Mouse (Mus musculus): Measurements from ENCODE around the gene Zc3h13. TPM values are rescaled to one million over a fixed set of nuclear protein-coding genes. Genes with fewer than 3 reads are reported as not detected.

Zc3h13 gene
- polyA plus RNA-seq, 1 experiment from 2014 or later: 19.7 TPM

DNA sequence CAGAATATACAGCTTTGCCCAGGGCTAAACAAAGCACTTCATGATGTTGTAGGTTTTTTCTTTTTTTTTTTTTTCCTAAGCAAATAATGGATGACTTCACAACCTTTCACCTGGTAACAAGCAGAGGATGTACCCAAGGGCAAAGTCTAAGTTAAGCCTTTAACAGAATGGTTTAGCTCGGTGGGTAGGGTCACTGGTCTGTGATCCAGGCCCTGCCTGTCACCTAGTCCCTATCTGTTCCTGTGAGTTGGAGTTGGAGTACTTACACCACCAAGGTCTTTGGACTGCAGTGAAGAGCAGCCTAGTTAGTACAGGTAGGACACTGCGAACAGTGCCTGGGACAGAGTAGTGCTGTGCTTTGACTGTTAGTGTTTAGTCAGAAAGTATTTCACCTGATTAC lies 53.7 kb downstream of the Zc3h13 start:
- Histone ChIP-seq H3K9ac (replicated peaks) (no peak overlapping the region; the same call in 1 of the 2 replicates), H3K4me1 (ENCODE audit: insufficient read depth) (no peaks in the 10 kb centered on the region), H3K9me3 (ENCODE audit: low read length) (no peaks in the 10 kb centered on the region), H3K27ac (ENCODE audit: low read depth) (peak overlapping the region; percentile 81), H3K4me2 (ENCODE audit: low read depth, low read length) (no peak overlapping the region), H3K4me3 (ENCODE audit: low read depth, low read length) (no peak overlapping the region), H3K27me3 (ENCODE audit: insufficient read depth, low read length) (no peaks in the 10 kb centered on the region), H3K36me3 (replicated peaks; ENCODE audit: insufficient read depth, low read length) (peaks cover 34% of the 10 kb centered on the region)
- 63% methylated on average over 2 of the region's 2 CpGs for WGBS (ENCODE audit: insufficient replicate concordance)
- TF ChIP-seq EP300 (IDR thresholded peaks at IDR 0.05; ENCODE audit: low read depth) (peak; percentile 66; the same call in 1 of the 2 replicates), CTCF (IDR thresholded peaks at IDR 0.05; ENCODE audit: low read depth) (no peak)
- ATAC-seq (peak; percentile 99), DNase-seq (peak; percentile 29)

DNA sequence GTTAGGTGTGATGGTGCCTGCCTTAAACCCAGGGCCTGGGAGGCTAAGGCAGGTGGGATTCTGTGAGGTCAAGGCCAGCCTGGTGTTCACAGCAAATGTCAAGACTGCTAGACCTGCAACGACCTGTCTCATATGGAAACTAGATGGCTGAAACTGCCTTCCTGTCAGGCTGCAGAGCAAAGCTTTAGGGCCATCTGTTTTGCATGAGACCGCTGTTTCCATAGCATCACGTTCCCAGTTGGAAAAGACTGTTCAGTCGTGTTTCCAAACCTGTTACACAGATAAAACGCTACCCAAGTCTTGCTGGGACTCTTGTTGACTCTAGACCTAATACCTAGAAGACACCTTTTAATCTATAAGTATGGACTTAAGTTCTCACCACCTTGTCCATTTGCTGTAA lies 61.9 kb downstream of the Zc3h13 start:
- Histone ChIP-seq H3K4me3 (ENCODE audit: low read depth, low read length) (no peak overlapping the region), H3K4me2 (ENCODE audit: low read depth, low read length) (no peak overlapping the region), H3K9ac (replicated peaks) (no peak overlapping the region), H3K27ac (ENCODE audit: low read depth) (no peak overlapping the region), H3K9me3 (ENCODE audit: low read length) (no peaks in the 10 kb centered on the region), H3K27me3 (ENCODE audit: insufficient read depth, low read length) (no peaks in the 10 kb centered on the region), H3K4me1 (ENCODE audit: insufficient read depth) (no peaks in the 10 kb centered on the region), H3K36me3 (replicated peaks; ENCODE audit: insufficient read depth, low read length) (peaks cover 13% of the 10 kb centered on the region; the same call in 1 of the 2 replicates)
- no peak for TF ChIP-seq CTCF (IDR thresholded peaks at IDR 0.05; ENCODE audit: low read depth)
- no peak for TF ChIP-seq EP300 (IDR thresholded peaks at IDR 0.05; ENCODE audit: low read depth)
- ATAC-seq (no peak), DNase-seq (no peak)
- 84% methylated on average over 5 of the region's 5 CpGs for WGBS (ENCODE audit: insufficient replicate concordance)

DNA sequence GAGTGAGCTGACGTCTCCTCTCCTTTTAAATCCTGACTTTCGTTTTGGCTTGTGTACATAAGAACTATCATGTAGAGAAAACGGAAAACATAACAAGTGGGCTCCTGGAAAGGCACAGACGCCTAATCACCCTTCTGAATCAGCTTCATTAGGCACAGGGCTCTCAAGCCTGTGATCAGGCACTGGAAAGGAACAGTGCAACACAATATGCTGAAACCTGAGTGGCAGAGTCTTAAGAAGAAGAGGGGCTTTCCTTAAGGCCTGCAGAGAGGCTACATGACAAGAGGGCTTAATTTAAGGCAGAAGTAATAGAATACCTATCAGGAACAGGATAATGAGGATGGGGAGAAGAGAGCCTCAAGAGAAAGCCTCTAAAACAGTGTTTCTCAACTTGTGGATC lies 67.5 kb downstream of the Zc3h13 start:
- no peak overlapping the region for H3K27ac ChIP-seq (ENCODE audit: low read depth)
- DNase-seq: no peak
- H3K36me3 ChIP-seq (replicated peaks; ENCODE audit: insufficient read depth, low read length): no peaks in the 10 kb centered on the region
- WGBS (ENCODE audit: insufficient replicate concordance): 60% methylated on average over 4 of the region's 4 CpGs
- ATAC-seq: no peak
- H3K4me2 ChIP-seq (ENCODE audit: low read depth, low read length): no peak overlapping the region
- no peak overlapping the region for H3K4me3 ChIP-seq (ENCODE audit: low read depth, low read length)
- H3K4me1 ChIP-seq (ENCODE audit: insufficient read depth): no peaks in the 10 kb centered on the region
- H3K9ac ChIP-seq (replicated peaks): no peak overlapping the region
- H3K27me3 ChIP-seq (ENCODE audit: insufficient read depth, low read length): no peaks in the 10 kb centered on the region
- no peaks in the 10 kb centered on the region for H3K9me3 ChIP-seq (ENCODE audit: low read length)
- TF ChIP-seq CTCF (IDR thresholded peaks at IDR 0.05; ENCODE audit: low read depth) (no peak), EP300 (IDR thresholded peaks at IDR 0.05; ENCODE audit: low read depth) (no peak)

DNA sequence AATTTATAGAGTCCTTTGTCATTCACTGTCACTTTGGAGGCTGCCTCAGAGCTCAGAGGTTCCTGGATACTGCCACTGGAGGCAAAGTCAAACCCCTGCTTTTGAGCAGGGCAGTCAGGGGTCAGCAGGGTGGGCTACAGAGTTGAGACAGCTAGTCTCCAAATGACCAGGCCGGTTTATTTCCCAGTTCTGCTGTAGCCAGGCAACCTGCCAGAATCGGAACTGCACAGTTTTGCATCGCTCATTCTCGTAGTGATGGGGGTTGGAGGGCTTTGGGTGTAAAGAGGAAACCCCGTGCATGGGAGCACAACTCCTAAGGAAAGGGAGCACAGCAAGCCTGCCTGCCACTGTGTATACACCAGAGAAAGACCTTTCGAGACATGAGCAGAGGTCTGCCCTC lies 79.1 kb downstream of the Zc3h13 start:
- ATAC-seq (no peak), DNase-seq (no peak)
- TF ChIP-seq CTCF (IDR thresholded peaks at IDR 0.05; ENCODE audit: low read depth) (no peak), EP300 (IDR thresholded peaks at IDR 0.05; ENCODE audit: low read depth) (no peak)
- Histone ChIP-seq H3K9ac (replicated peaks) (no peak overlapping the region), H3K4me3 (ENCODE audit: low read depth, low read length) (no peak overlapping the region), H3K4me2 (ENCODE audit: low read depth, low read length) (no peak overlapping the region), H3K36me3 (replicated peaks; ENCODE audit: insufficient read depth, low read length) (no peaks in the 10 kb centered on the region), H3K27ac (ENCODE audit: low read depth) (no peak overlapping the region), H3K4me1 (ENCODE audit: insufficient read depth) (no peaks in the 10 kb centered on the region), H3K27me3 (ENCODE audit: insufficient read depth, low read length) (no peaks in the 10 kb centered on the region), H3K9me3 (ENCODE audit: low read length) (no peaks in the 10 kb centered on the region)
- 56% methylated on average over 6 of the region's 6 CpGs for WGBS (ENCODE audit: insufficient replicate concordance)

DNA sequence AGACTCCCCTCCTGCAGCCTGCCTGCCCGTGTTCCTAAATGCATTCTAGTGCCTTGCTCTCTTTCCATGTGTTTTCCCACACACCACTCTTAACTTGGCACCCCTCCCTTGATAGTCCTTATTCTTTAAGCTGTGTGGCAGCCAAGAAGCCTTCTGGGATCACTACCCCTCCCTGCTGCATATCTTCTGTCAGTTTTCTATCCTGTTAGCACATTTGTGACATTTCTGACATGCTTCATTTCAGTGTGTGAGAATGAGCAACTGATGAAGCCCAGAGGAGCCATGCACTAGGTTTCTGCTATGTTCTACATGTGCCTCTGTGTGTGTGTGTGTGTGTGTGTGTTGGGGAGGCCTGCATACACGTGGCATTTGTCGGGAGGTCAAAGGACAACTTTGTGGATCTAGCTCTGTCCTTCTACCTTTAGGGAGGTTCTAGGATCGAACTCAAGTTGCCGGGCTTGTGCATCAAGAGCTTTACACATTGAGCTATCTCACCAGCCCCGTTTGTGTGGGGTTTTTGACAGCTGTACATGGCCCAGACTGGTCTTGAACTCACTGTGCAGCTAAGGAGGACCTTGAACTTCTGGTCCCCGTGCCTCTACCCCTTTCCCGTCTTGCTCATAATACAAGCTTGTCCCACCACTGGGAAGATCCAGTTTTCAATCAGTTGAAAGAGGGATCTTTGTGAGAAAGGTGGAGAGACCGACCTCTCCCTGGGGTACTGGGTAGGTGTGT lies 81.3 kb downstream of the Zc3h13 start:
- no peaks in the 10 kb centered on the region for H3K36me3 ChIP-seq (replicated peaks; ENCODE audit: insufficient read depth, low read length)
- H3K9ac ChIP-seq (replicated peaks): no peak overlapping the region
- H3K4me3 ChIP-seq (ENCODE audit: low read depth, low read length): no peak overlapping the region
- H3K27ac ChIP-seq (ENCODE audit: low read depth): no peak overlapping the region
- H3K4me1 ChIP-seq (ENCODE audit: insufficient read depth): no peaks in the 10 kb centered on the region
- H3K9me3 ChIP-seq (ENCODE audit: low read length): no peaks in the 10 kb centered on the region
- TF ChIP-seq CTCF (IDR thresholded peaks at IDR 0.05; ENCODE audit: low read depth) (no peak), EP300 (IDR thresholded peaks at IDR 0.05; ENCODE audit: low read depth) (no peak)
- no peak overlapping the region for H3K4me2 ChIP-seq (ENCODE audit: low read depth, low read length)
- no peaks in the 10 kb centered on the region for H3K27me3 ChIP-seq (ENCODE audit: insufficient read depth, low read length)
- WGBS (ENCODE audit: insufficient replicate concordance): 74% methylated on average over 9 of the region's 9 CpGs
- ATAC-seq (no peak), DNase-seq (no peak)

DNA sequence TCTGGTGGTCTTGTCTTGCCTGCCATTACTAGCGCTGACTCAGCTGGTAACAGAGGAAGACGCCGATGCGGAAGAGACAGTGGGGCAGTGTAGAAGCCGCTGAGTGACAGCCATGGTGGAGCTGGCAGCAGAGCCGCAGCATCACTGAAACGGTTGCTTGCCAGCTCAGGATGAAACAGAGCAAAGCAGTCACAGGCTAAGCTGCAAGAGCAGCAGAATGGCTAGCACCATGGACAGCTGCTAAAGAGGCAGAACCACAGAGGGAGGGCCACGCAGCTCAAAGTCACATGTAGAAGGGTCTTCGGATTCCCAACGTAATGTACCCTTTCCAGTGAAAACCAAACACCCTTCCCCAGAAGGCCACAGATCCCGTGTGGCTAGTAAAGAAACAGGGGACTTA lies 82.6 kb downstream of the Zc3h13 start:
- Histone ChIP-seq H3K4me1 (ENCODE audit: insufficient read depth) (no peaks in the 10 kb centered on the region), H3K27me3 (ENCODE audit: insufficient read depth, low read length) (no peaks in the 10 kb centered on the region), H3K9ac (replicated peaks) (no peak overlapping the region), H3K27ac (ENCODE audit: low read depth) (no peak overlapping the region), H3K4me3 (ENCODE audit: low read depth, low read length) (no peak overlapping the region), H3K9me3 (ENCODE audit: low read length) (no peaks in the 10 kb centered on the region), H3K36me3 (replicated peaks; ENCODE audit: insufficient read depth, low read length) (no peaks in the 10 kb centered on the region), H3K4me2 (ENCODE audit: low read depth, low read length) (no peak overlapping the region)
- ATAC-seq (no peak), DNase-seq (peak; percentile 30)
- WGBS (ENCODE audit: insufficient replicate concordance): 23% methylated on average over 11 of the region's 11 CpGs
- TF ChIP-seq CTCF (IDR thresholded peaks at IDR 0.05; ENCODE audit: low read depth): no peak
- no peak for TF ChIP-seq EP300 (IDR thresholded peaks at IDR 0.05; ENCODE audit: low read depth)
